Mouse (Mus musculus): ENCODE measurements at regions not wholly inside any gene's neighbourhood (a gene's known extent, or its start where the extent isn't known, plus 50 kb on each side); places are given as distances from the start of the nearest gene placed in this dataset.

- ATAC-seq (ENCODE audit: low FRiP score), result no peak
Observed at GRCm38 (mm10) chr3:41422615-41423579, 132.6 kb upstream of the Jade1 start.

GRCm38 (mm10) chr3:41413771-41414170 is 141.8 kb upstream of the Jade1 start:
- Histone ChIP-seq H3K27me3 (ENCODE audit: insufficient read depth, low read length) (no peaks in the 10 kb centered on the region), H3K9me3 (ENCODE audit: low read length) (peaks cover 6% of the 10 kb centered on the region; the same call in 1 of the 2 replicates), H3K4me1 (ENCODE audit: insufficient read depth, low read length) (peaks cover 4% of the 10 kb centered on the region; the same call in 1 of the 2 replicates), H3K4me2 (ENCODE audit: low read depth, low read length, poor library complexity, severe bottlenecking) (no peak overlapping the region), H3K9ac (replicated peaks; ENCODE audit: low read length, poor library complexity, severe bottlenecking) (no peak overlapping the region), H3K27ac (ENCODE audit: low read depth, low read length) (no peak overlapping the region), H3K4me3 (ENCODE audit: low read depth, low read length) (no peak overlapping the region), H3K36me3 (ENCODE audit: insufficient read depth, low read length) (no peaks in the 10 kb centered on the region)
- WGBS, result 100% methylated on average over 1 of the region's 1 CpGs
- TF ChIP-seq CTCF (IDR thresholded peaks at IDR 0.05), result no peak
- DNase-seq (ENCODE audit: low spot score), result no peak
- no peak for ATAC-seq (ENCODE audit: low FRiP score)

More at GRCm38 (mm10) chr3:41422615-41423579, 132.6 kb upstream of the Jade1 start:
- Histone ChIP-seq H3K9me3 (ENCODE audit: low read length) (no peaks in the 10 kb centered on the region), H3K9ac (replicated peaks; ENCODE audit: low read length, poor library complexity, severe bottlenecking) (no peak overlapping the region), H3K4me1 (ENCODE audit: insufficient read depth, low read length) (no peaks in the 10 kb centered on the region), H3K4me3 (ENCODE audit: low read depth, low read length) (no peak overlapping the region), H3K27ac (ENCODE audit: low read depth, low read length) (no peak overlapping the region), H3K4me2 (ENCODE audit: low read depth, low read length, poor library complexity, severe bottlenecking) (no peak overlapping the region), H3K27me3 (ENCODE audit: insufficient read depth, low read length) (no peaks in the 10 kb centered on the region), H3K36me3 (ENCODE audit: insufficient read depth, low read length) (no peaks in the 10 kb centered on the region)
- WGBS, result 32% methylated on average over 14 of the region's 14 CpGs
- DNase-seq (ENCODE audit: low spot score), result peak; percentile 4
- TF ChIP-seq CTCF (IDR thresholded peaks at IDR 0.05), result no peak

GRCm38 (mm10) chr3:41412698-41413097 is 142.8 kb upstream of the Jade1 start:
- no peak overlapping the region for H3K27ac ChIP-seq (ENCODE audit: low read depth, low read length)
- WGBS, result 83% methylated on average over 2 of the region's 2 CpGs
- peaks cover 4% of the 10 kb centered on the region; the same call in 1 of the 2 replicates for H3K4me1 ChIP-seq (ENCODE audit: insufficient read depth, low read length)
- no peaks in the 10 kb centered on the region for H3K27me3 ChIP-seq (ENCODE audit: insufficient read depth, low read length)
- H3K4me3 ChIP-seq (ENCODE audit: low read depth, low read length), result no peak overlapping the region
- no peak overlapping the region for H3K9ac ChIP-seq (replicated peaks; ENCODE audit: low read length, poor library complexity, severe bottlenecking)
- peaks cover 6% of the 10 kb centered on the region; the same call in 1 of the 2 replicates for H3K9me3 ChIP-seq (ENCODE audit: low read length)
- no peak for ATAC-seq (ENCODE audit: low FRiP score)
- no peaks in the 10 kb centered on the region for H3K36me3 ChIP-seq (ENCODE audit: insufficient read depth, low read length)
- DNase-seq (ENCODE audit: low spot score), result no peak
- no peak overlapping the region for H3K4me2 ChIP-seq (ENCODE audit: low read depth, low read length, poor library complexity, severe bottlenecking)
- TF ChIP-seq CTCF (IDR thresholded peaks at IDR 0.05), result no peak

- no peaks in the 10 kb centered on the region for H3K27me3 ChIP-seq (ENCODE audit: insufficient read depth, low read length)
- DNase-seq (ENCODE audit: low spot score) (peak; percentile 71), ATAC-seq (ENCODE audit: low FRiP score) (peak; percentile 82)
- WGBS, result 4% methylated on average over 15 of the region's 15 CpGs
- peak overlapping the region; percentile 4; the same call in 1 of the 2 replicates for H3K27ac ChIP-seq (ENCODE audit: low read depth, low read length)
- peak; percentile 30 for TF ChIP-seq CTCF (IDR thresholded peaks at IDR 0.05)
- peaks cover 4% of the 10 kb centered on the region; the same call in 1 of the 2 replicates for H3K4me1 ChIP-seq (ENCODE audit: insufficient read depth, low read length)
- peak overlapping the region; percentile 69 for H3K4me2 ChIP-seq (ENCODE audit: low read depth, low read length, poor library complexity, severe bottlenecking)
- H3K36me3 ChIP-seq (ENCODE audit: insufficient read depth, low read length), result no peaks in the 10 kb centered on the region
- peak overlapping the region; percentile 40 for H3K4me3 ChIP-seq (ENCODE audit: low read depth, low read length)
- H3K9me3 ChIP-seq (ENCODE audit: low read length), result no peaks in the 10 kb centered on the region
- peak overlapping the region; percentile 61 for H3K9ac ChIP-seq (replicated peaks; ENCODE audit: low read length, poor library complexity, severe bottlenecking)
Observed at GRCm38 (mm10) chr3:41408821-41409737, 146.5 kb upstream of the Jade1 start.

- H3K4me2 ChIP-seq (ENCODE audit: low read depth, low read length, poor library complexity, severe bottlenecking), result peak overlapping the region; percentile 69
- no peaks in the 10 kb centered on the region for H3K9me3 ChIP-seq (ENCODE audit: low read length)
- no peak for TF ChIP-seq CTCF (IDR thresholded peaks at IDR 0.05)
- H3K4me3 ChIP-seq (ENCODE audit: low read depth, low read length), result peak overlapping the region; percentile 40
- ATAC-seq (ENCODE audit: low FRiP score) (peak; percentile 92), DNase-seq (ENCODE audit: low spot score) (peak; percentile 83)
- peaks cover 4% of the 10 kb centered on the region; the same call in 1 of the 2 replicates for H3K4me1 ChIP-seq (ENCODE audit: insufficient read depth, low read length)
- peak overlapping the region; percentile 61 for H3K9ac ChIP-seq (replicated peaks; ENCODE audit: low read length, poor library complexity, severe bottlenecking)
- H3K27ac ChIP-seq (ENCODE audit: low read depth, low read length), result peak overlapping the region; percentile 4; the same call in 1 of the 2 replicates
- no peaks in the 10 kb centered on the region for H3K27me3 ChIP-seq (ENCODE audit: insufficient read depth, low read length)
- WGBS, result 3% methylated on average over 14 of the region's 14 CpGs
- H3K36me3 ChIP-seq (ENCODE audit: insufficient read depth, low read length), result no peaks in the 10 kb centered on the region
Observed at GRCm38 (mm10) chr3:41408423-41408820, 147.1 kb upstream of the Jade1 start.
